Mouse (Mus musculus): ENCODE measurements around the gene Gm572.

GRCm38 (mm10) chr4:148602357-148603120, 40.6 kb upstream of the Gm572 start, which contains the start of gene Masp2:
- no peak for TF ChIP-seq POLR2A (IDR thresholded peaks at IDR 0.05; ENCODE audit: borderline replicate concordance, extremely low read depth, low read depth, low read length)
- TF ChIP-seq CTCF (IDR thresholded peaks at IDR 0.05; ENCODE audit: insufficient read depth, low read length): no peak
